Mouse (Mus musculus) kidney, adult 2 months (tissue): ENCODE data around the gene Dnajb13. TPM values are rescaled to one million over a fixed set of nuclear protein-coding genes. Genes with fewer than 3 reads are reported as not detected.

Experiments
- DNase-seq: peaks from one replicate; pipeline ENCODE4 v3.0.0; 2021
- H3K27ac ChIP-seq: fragments of 200-500 bp; 2 replicates; pipeline ENCODE4 v1.5.1; 2012; ENCODE audit warnings: low read depth, low read length, control low read depth, inconsistent platforms; ENCODE audit not compliant: insufficient read depth
- H3K27me3 ChIP-seq: fragments of 200-500 bp; replicated peaks from 2 replicates; pipeline ENCODE4 v1.6.1; 2012; ENCODE audit warnings: mild to moderate bottlenecking, moderate library complexity, low read length, inconsistent platforms; ENCODE audit not compliant: control insufficient read depth, insufficient read depth
- H3K36me3 ChIP-seq: fragments of 200-500 bp; 2 replicates; pipeline ENCODE4 v1.6.1; 2012; ENCODE audit warnings: mild to moderate bottlenecking, moderate library complexity, low read length, inconsistent platforms; ENCODE audit not compliant: control insufficient read depth, insufficient read depth
- H3K4me1 ChIP-seq: fragments of 200-500 bp; 2 replicates; pipeline ENCODE4 v1.6.1; 2011; ENCODE audit warnings: low read length; ENCODE audit not compliant: control insufficient read depth, insufficient read depth
- H3K4me3 ChIP-seq: fragments of 200-500 bp; 2 replicates; pipeline ENCODE4 v1.5.1; 2011; ENCODE audit warnings: mild to moderate bottlenecking, low read depth, low read length, control low read depth; ENCODE audit not compliant: insufficient read depth
- CTCF ChIP-seq: fragments of 200-500 bp; conservative IDR thresholded peaks from 2 replicates; pipeline ENCODE4 v1.5.1; 2011; ENCODE audit warnings: low read depth, mild to moderate bottlenecking, control low read depth, low read length, moderate library complexity, mixed read lengths; ENCODE audit not compliant: insufficient read depth, insufficient read length
- POLR2A ChIP-seq: fragments of 200-500 bp; IDR thresholded peaks from one replicate; pipeline ENCODE4 v1.6.1; 2011; ENCODE audit warnings: low read depth, low read length, control low read depth
- WGBS: fragments of 180-500 bp; shearing (Covaris S2); methylation state at CpG from one replicate; pipeline ENCODE4 v1.1.7; 2018; 5-methylcytosine and 5-hydroxymethylcytosine counted together
- polyA plus RNA-seq: library from polyadenylated mRNA; depleted of rRNA; stranded (reverse); fragments of >200 nt; gene quantifications from 2 replicates; pipeline ENCODE4 v1.2.3, GENCODE M21; 2012

The Dnajb13 gene
- polyA plus RNA-seq, 1 experiment: 0.36 TPM

DNA sequence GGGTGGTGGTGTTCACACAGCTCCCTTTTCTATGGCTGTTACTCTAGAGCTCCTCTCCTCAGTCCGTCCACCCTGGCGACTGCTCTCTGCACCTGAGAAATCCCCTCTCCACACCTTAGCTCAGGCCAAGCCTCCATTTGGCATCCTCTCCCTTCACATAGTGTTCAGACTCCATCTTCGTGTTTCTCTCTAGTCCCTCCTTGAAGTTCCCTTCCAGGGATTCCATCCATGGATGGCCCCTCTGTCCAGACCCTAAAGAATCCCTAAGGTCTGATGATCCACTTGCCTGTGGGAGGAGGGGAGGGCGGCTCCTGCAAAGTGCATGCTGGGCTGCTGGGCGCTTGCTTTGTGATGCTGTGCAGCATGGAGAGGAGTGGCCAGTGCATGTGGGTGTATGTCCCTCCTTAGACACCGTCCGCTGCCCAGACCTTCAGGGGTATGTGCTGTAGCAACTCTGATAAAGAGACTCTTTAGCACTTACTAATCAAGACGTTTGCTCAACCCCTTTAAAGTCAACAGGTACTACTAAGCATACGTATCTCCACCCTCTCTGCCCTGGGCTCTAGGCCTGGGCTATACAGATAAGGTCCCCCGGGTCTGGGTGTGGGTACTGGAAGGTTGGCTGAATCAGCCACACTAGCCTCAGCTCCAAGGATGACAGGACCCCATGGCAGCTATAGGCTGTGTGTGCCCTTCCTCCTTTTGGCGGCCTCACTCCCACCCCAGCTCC, 47.8 kb downstream of the Dnajb13 start:
- Histone ChIP-seq H3K4me3 (no peak overlapping the region), H3K36me3 (no peaks in the 10 kb centered on the region), H3K27me3 (no peaks in the 10 kb centered on the region), H3K4me1 (peaks cover 43% of the 10 kb centered on the region), H3K27ac (peak overlapping the region; percentile 86)
- WGBS: 85% methylated on average over 11 of the region's 11 CpGs
- TF ChIP-seq POLR2A: no peak
- no peak for TF ChIP-seq CTCF
- no peak for DNase-seq

DNA sequence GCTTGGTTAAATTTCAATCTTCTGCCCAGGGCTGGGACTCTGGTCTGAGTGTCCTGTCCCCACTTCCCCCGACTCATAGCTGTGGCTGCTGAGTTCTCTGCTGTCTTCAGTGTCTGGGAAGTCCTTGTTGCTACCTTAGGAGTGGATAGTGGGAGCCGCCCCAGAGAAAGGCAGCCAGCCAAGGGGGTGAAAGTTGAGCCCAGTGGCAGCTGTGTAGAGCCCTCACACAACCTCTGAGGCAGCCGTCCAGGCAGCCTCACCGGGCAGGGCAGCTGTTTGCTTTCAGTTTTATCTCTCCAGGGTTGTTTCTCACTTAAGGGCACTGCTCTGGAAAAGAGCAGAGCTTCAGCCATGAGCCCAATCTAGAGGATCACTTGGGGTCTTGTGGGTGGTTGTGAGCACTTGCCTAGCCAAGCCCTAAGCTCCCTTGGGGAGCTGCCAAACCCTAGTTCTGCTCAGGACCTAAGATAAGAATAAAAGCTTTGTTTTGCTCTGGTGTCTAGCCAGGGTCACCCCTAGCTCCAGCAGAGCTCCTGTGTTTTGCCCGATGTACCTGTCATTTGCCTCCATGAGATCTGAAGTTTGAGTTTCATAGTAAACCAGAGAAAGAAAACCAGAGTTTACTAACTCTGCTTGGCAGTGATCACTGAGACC, 49.0 kb downstream of the Dnajb13 start:
- Histone ChIP-seq H3K27ac (peak overlapping the region; percentile 86), H3K4me3 (peak overlapping the region; percentile 3; the same call in 1 of the 2 replicates), H3K4me1 (peaks cover 53% of the 10 kb centered on the region), H3K36me3 (no peaks in the 10 kb centered on the region), H3K27me3 (no peaks in the 10 kb centered on the region)
- 3% methylated on average over 5 of the region's 5 CpGs for WGBS
- peak; percentile 95 for DNase-seq
- TF ChIP-seq CTCF: no peak
- TF ChIP-seq POLR2A: no peak

DNA sequence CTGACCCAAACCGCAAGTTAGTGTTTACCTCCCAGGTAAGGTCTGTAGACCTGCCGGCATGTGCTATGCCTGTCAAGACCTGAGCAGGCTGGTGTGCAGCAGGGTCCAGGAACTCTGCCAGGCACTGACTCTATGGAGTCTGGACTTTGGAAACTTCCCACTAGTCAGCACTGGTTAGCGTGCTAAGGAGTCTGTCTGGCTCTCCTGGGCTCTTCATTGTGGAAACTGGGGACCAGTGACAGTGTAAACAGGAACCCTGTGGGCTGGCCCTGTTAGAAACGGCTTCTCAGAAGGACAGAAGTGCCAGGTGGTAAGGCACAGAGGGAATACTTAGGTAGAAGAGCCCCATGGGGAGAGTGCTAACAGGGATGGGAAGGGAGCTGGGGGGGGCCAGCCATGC, 49.5 kb downstream of the Dnajb13 start:
- H3K27ac ChIP-seq: peak overlapping the region; percentile 86

DNA sequence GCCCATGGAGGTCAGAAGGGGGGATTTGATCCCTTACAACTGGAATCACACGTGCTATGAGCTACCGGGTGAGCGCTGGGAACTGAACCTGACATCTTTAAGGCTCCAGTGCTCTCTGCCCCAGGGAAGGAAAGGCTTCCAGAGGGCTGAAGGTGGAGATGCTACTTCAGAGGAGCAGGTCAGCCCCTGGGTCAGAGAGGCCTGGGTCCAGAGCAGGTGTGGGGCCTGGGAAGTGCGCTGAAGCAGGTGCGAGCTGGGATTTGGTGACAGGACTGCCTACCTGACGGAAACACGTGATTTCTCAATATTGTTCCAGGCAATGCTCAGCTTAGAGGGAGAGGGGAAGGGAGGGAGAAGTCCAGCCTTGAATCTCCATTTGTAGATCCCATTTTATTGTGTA, 50.5 kb downstream of the Dnajb13 start:
- no peak overlapping the region for H3K4me3 ChIP-seq
- peaks cover 53% of the 10 kb centered on the region for H3K4me1 ChIP-seq
- no peaks in the 10 kb centered on the region for H3K36me3 ChIP-seq
- no peaks in the 10 kb centered on the region for H3K27me3 ChIP-seq
- WGBS: 67% methylated on average over 7 of the region's 7 CpGs
- no peak for DNase-seq
- peak overlapping the region; percentile 86 for H3K27ac ChIP-seq
- TF ChIP-seq POLR2A (no peak), CTCF (no peak)

More for the DNA sequence above, 49.5 kb downstream of the Dnajb13 start:
- DNase-seq: peak; percentile 92
- H3K4me1 ChIP-seq: peaks cover 53% of the 10 kb centered on the region
- H3K4me3 ChIP-seq: no peak overlapping the region
- no peaks in the 10 kb centered on the region for H3K27me3 ChIP-seq
- no peaks in the 10 kb centered on the region for H3K36me3 ChIP-seq
- no peak for TF ChIP-seq CTCF
- TF ChIP-seq POLR2A: no peak
- WGBS: 28% methylated on average over 4 of the region's 4 CpGs

DNA sequence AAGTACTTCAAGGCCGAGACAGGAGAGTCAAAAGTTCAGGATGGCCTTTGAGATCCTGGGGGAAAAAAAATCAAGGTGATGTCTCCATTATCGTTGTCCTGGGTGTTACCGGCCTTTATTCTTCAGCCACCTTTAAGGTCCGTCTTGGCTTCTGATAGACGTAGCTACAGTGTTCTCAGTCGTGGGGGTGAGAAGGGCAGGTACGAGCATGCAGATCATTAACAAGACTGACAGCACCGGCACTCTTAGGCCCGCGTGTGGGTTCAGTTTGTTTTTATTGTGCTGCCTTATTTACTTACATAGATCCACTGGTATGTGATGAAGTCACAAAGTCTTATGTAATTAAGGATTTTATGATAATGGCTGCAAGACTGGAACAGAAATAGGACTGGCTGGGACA, 51.0 kb downstream of the Dnajb13 start:
- Histone ChIP-seq H3K4me3 (no peak overlapping the region), H3K27ac (peak overlapping the region; percentile 86), H3K27me3 (no peaks in the 10 kb centered on the region), H3K4me1 (peaks cover 53% of the 10 kb centered on the region), H3K36me3 (no peaks in the 10 kb centered on the region)
- TF ChIP-seq CTCF (no peak), POLR2A (no peak)
- DNase-seq: peak; percentile 80
- WGBS: 42% methylated on average over 10 of the region's 10 CpGs

DNA sequence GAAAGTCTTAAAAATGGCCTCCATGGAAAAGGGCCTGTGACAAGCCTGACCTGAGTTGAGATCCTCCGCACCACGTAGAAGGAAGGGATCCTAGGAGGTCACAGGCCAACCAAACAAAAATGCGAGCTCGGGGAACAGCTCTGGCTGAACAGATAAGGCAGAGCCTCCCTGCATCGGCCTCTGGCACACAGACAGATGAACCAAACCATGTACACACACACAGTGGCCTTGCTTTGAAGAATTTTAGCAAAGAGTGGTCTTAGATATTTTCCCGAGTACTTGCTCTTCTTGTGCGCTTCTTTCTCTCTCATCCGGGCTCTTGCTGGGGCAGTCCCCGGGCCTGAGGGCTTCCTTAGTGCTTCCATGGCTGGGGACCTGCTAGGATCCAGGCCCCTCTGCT, 51.6 kb downstream of the Dnajb13 start:
- H3K4me3 ChIP-seq: no peak overlapping the region
- no peaks in the 10 kb centered on the region for H3K36me3 ChIP-seq
- peak overlapping the region; percentile 7; the same call in 1 of the 2 replicates for H3K27ac ChIP-seq
- DNase-seq: no peak
- H3K27me3 ChIP-seq: no peaks in the 10 kb centered on the region
- WGBS: 75% methylated on average over 9 of the region's 9 CpGs
- H3K4me1 ChIP-seq: peaks cover 53% of the 10 kb centered on the region
- no peak for TF ChIP-seq CTCF

DNA sequence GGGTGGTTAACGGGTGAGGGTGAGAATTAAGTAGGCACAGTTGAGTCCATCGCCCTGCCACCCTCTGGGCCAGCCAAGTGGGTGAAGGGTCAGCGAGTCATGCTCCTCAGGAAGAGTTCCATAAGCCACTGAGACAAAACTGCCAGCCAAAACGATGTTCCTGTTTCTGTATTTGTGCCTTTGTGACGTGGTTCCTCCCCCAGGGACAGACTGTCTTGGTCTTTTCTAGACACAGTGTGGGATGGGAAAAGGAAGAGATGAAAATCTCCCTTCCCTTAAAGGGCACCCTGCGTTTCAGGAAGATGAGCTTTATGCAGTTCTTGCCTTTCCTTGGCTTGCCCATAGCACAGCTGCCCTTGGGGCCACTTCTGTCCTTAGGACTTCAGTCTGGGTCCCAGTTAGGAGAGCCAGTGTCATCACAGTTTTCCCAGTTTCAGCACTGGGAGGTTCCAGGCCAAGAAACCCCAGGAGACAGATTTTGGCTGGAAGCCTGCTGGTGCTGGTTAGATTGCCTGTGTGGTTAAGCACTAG, 53.1 kb downstream of the Dnajb13 start:
- no peak for TF ChIP-seq POLR2A
- TF ChIP-seq CTCF: no peak
- Histone ChIP-seq H3K4me3 (no peak overlapping the region), H3K4me1 (peaks cover 49% of the 10 kb centered on the region), H3K36me3 (no peaks in the 10 kb centered on the region), H3K27ac (peak overlapping the region; percentile 39), H3K27me3 (no peaks in the 10 kb centered on the region)
- 37% methylated on average over 6 of the region's 6 CpGs for WGBS
- peak; percentile 86 for DNase-seq
